Mouse (Mus musculus): ENCODE data around the gene Rcan1. TPM values are rescaled to one million over a fixed set of nuclear protein-coding genes. Genes with fewer than 3 reads are reported as not detected.
"Not testable (repeated sequence)": the region's sequence is repeated elsewhere in the genome, so short reads cannot be mapped to it uniquely, and the experiment has no call there.

Gene Rcan1
- 34.3 and 36.5 TPM in 2 replicates for polyA plus RNA-seq (2015; fragmentation: Nextera tagmentation; extraction: Ambion mirVana)

GRCm38 (mm10) chr16:92470706-92471105 is at the start of gene Rcan1:
TSS of gene Rcan1 (minus strand) at chr16:92470867.
- ATAC-seq: no peak
- Histone ChIP-seq H3K27me3 (no peaks in the 10 kb centered on the region), H3K4me3 (no peak within 1 kb of the TSS), H3K4me1 (no peaks in the 10 kb centered on the region), H3K9me3 (replicated peaks) (no peaks in the 10 kb centered on the region), H3K9ac (no peak within 1 kb of the TSS), H3K36me3 (ENCODE audit: poor library complexity, severe bottlenecking) (no peaks in the 10 kb centered on the region), H3K4me2 (no peak within 1 kb of the TSS), H3K27ac (no peak within 1 kb of the TSS)
- WGBS: 73% methylated on average over 6 of the region's 6 CpGs

- Histone ChIP-seq H3K4me2 (no peak overlapping the region), H3K9me3 (replicated peaks) (no peaks in the 10 kb centered on the region), H3K27ac (no peak overlapping the region), H3K4me1 (0 out of 2 replicates have a peak, but pooled peaks cover under 1% of the 10 kb centered on the region), H3K36me3 (ENCODE audit: poor library complexity, severe bottlenecking) (no peaks in the 10 kb centered on the region), H3K4me3 (no peak overlapping the region), H3K9ac (no peak overlapping the region), H3K27me3 (0 out of 2 replicates have a peak, but pooled peaks cover 6% of the 10 kb centered on the region)
- 54% methylated on average over 13 of the region's 13 CpGs for WGBS
- ATAC-seq: no peak
Observed at GRCm38 (mm10) chr16:92519820-92520492, 49.3 kb upstream of the Rcan1 start.

GRCm38 (mm10) chr16:92518718-92519117 is 48.1 kb upstream of the Rcan1 start:
- H3K9ac ChIP-seq: no peak overlapping the region
- no peak for ATAC-seq
- H3K4me1 ChIP-seq: no peaks in the 10 kb centered on the region
- 0 out of 2 replicates have a peak, but pooled peaks cover 6% of the 10 kb centered on the region for H3K27me3 ChIP-seq
- 56% methylated on average over 4 of the region's 4 CpGs for WGBS
- H3K9me3 ChIP-seq (replicated peaks): no peaks in the 10 kb centered on the region
- no peak overlapping the region for H3K4me3 ChIP-seq
- no peak overlapping the region for H3K4me2 ChIP-seq
- no peaks in the 10 kb centered on the region for H3K36me3 ChIP-seq (ENCODE audit: poor library complexity, severe bottlenecking)
- H3K27ac ChIP-seq: no peak overlapping the region

- Histone ChIP-seq H3K4me2 (no peak overlapping the region), H3K9me3 (replicated peaks) (no peaks in the 10 kb centered on the region), H3K27me3 (0 out of 2 replicates have a peak, but pooled peaks cover 4% of the 10 kb centered on the region), H3K4me3 (no peak overlapping the region), H3K9ac (no peak overlapping the region), H3K4me1 (peaks cover 12% of the 10 kb centered on the region), H3K36me3 (ENCODE audit: poor library complexity, severe bottlenecking) (no peaks in the 10 kb centered on the region), H3K27ac (no peak overlapping the region)
- no peak for ATAC-seq
- 88% methylated on average over 9 of the region's 9 CpGs for WGBS
Observed at GRCm38 (mm10) chr16:92516139-92516538, 45.5 kb upstream of the Rcan1 start.

GRCm38 (mm10) chr16:92514896-92515295 is 44.2 kb upstream of the Rcan1 start:
- not testable (repeated sequence) for H3K4me2 ChIP-seq; H3K27ac ChIP-seq; H3K27me3 ChIP-seq; H3K4me3 ChIP-seq; ATAC-seq; H3K9ac ChIP-seq; H3K36me3 ChIP-seq (ENCODE audit: poor library complexity, severe bottlenecking); H3K9me3 ChIP-seq (replicated peaks)
- H3K4me1 ChIP-seq: peaks cover 19% of the 10 kb centered on the region
- 85% methylated on average over 9 of the region's 9 CpGs for WGBS

GRCm38 (mm10) chr16:92511773-92512391 is 41.2 kb upstream of the Rcan1 start:
- H3K36me3 ChIP-seq (ENCODE audit: poor library complexity, severe bottlenecking): no peaks in the 10 kb centered on the region
- 47% methylated on average over 5 of the region's 5 CpGs for WGBS
- no peaks in the 10 kb centered on the region for H3K9me3 ChIP-seq (replicated peaks)
- H3K4me1 ChIP-seq: peaks cover 19% of the 10 kb centered on the region
- H3K27me3 ChIP-seq: no peaks in the 10 kb centered on the region
- ATAC-seq: peak; percentile 54
- H3K9ac ChIP-seq: no peak overlapping the region
- no peak overlapping the region for H3K4me2 ChIP-seq
- H3K27ac ChIP-seq: peak overlapping the region; percentile 36
- no peak overlapping the region for H3K4me3 ChIP-seq

- 20% methylated on average over 13 of the region's 13 CpGs for WGBS
- peak; percentile 79 for ATAC-seq
- H3K4me3 ChIP-seq: no peak overlapping the region
Observed at GRCm38 (mm10) chr16:92510835-92511772, 40.4 kb upstream of the Rcan1 start.

GRCm38 (mm10) chr16:92507573-92507972 is 36.9 kb upstream of the Rcan1 start:
- ATAC-seq: no peak
- WGBS: 87% methylated on average over 4 of the region's 4 CpGs
- Histone ChIP-seq H3K4me1 (peaks cover 19% of the 10 kb centered on the region), H3K9me3 (replicated peaks) (no peaks in the 10 kb centered on the region), H3K4me3 (no peak overlapping the region), H3K36me3 (ENCODE audit: poor library complexity, severe bottlenecking) (no peaks in the 10 kb centered on the region), H3K27me3 (no peaks in the 10 kb centered on the region), H3K4me2 (no peak overlapping the region), H3K9ac (no peak overlapping the region), H3K27ac (no peak overlapping the region)

More at GRCm38 (mm10) chr16:92510835-92511772, 40.4 kb upstream of the Rcan1 start:
- no peak overlapping the region for H3K4me2 ChIP-seq
- no peaks in the 10 kb centered on the region for H3K36me3 ChIP-seq (ENCODE audit: poor library complexity, severe bottlenecking)
- no peak overlapping the region for H3K9ac ChIP-seq
- no peaks in the 10 kb centered on the region for H3K9me3 ChIP-seq (replicated peaks)
- no peaks in the 10 kb centered on the region for H3K27me3 ChIP-seq
- peaks cover 19% of the 10 kb centered on the region for H3K4me1 ChIP-seq
- peak overlapping the region; percentile 65 for H3K27ac ChIP-seq

- H3K27me3 ChIP-seq: peaks cover 35% of the 10 kb centered on the region
- H3K4me3 ChIP-seq: no peak overlapping the region
- no peaks in the 10 kb centered on the region for H3K9me3 ChIP-seq (replicated peaks)
- no peak overlapping the region for H3K9ac ChIP-seq
- H3K36me3 ChIP-seq (ENCODE audit: poor library complexity, severe bottlenecking): no peaks in the 10 kb centered on the region
- no peak overlapping the region for H3K4me2 ChIP-seq
- WGBS: 79% methylated on average over 5 of the region's 5 CpGs
- ATAC-seq: no peak
- peaks cover 13% of the 10 kb centered on the region for H3K4me1 ChIP-seq
- H3K27ac ChIP-seq: no peak overlapping the region
Observed at GRCm38 (mm10) chr16:92503105-92503504, 32.4 kb upstream of the Rcan1 start.

- peaks cover 50% of the 10 kb centered on the region for H3K27me3 ChIP-seq
Observed at GRCm38 (mm10) chr16:92500534-92500933, 29.9 kb upstream of the Rcan1 start.

GRCm38 (mm10) chr16:92499324-92499723 is 28.7 kb upstream of the Rcan1 start:
- no peak for ATAC-seq
- WGBS: 12% methylated on average over 15 of the region's 15 CpGs
- Histone ChIP-seq H3K4me2 (peak overlapping the region; percentile 73), H3K27ac (no peak overlapping the region), H3K27me3 (peaks cover 51% of the 10 kb centered on the region), H3K4me1 (peaks cover 17% of the 10 kb centered on the region), H3K36me3 (ENCODE audit: poor library complexity, severe bottlenecking) (no peaks in the 10 kb centered on the region), H3K9ac (peak overlapping the region; percentile 54; the same call in 1 of the 2 replicates), H3K9me3 (replicated peaks) (no peaks in the 10 kb centered on the region), H3K4me3 (peak overlapping the region; percentile 46)

More at GRCm38 (mm10) chr16:92500534-92500933, 29.9 kb upstream of the Rcan1 start:
- Histone ChIP-seq H3K36me3 (ENCODE audit: poor library complexity, severe bottlenecking) (no peaks in the 10 kb centered on the region), H3K4me3 (no peak overlapping the region), H3K4me1 (peaks cover 17% of the 10 kb centered on the region), H3K9ac (no peak overlapping the region), H3K27ac (no peak overlapping the region), H3K9me3 (replicated peaks) (no peaks in the 10 kb centered on the region), H3K4me2 (no peak overlapping the region)
- WGBS: 69% methylated on average over 8 of the region's 8 CpGs
- ATAC-seq: no peak

- Histone ChIP-seq H3K27ac (no peak overlapping the region), H3K4me2 (peak overlapping the region; percentile 73), H3K9me3 (replicated peaks) (no peaks in the 10 kb centered on the region), H3K4me1 (peaks cover 17% of the 10 kb centered on the region), H3K27me3 (peaks cover 51% of the 10 kb centered on the region), H3K9ac (peak overlapping the region; percentile 54), H3K36me3 (ENCODE audit: poor library complexity, severe bottlenecking) (no peaks in the 10 kb centered on the region), H3K4me3 (peak overlapping the region; percentile 46)
- ATAC-seq: no peak
- under 1% methylated on average over 25 of the region's 34 CpGs for WGBS
Observed at GRCm38 (mm10) chr16:92498589-92498981, 27.9 kb upstream of the Rcan1 start.
